Mouse (Mus musculus): ENCODE measurements around the gene Tmem170. TPM values are rescaled to one million over a fixed set of nuclear protein-coding genes. Genes with fewer than 3 reads are reported as not detected.

Tmem170 gene
- 24.1 and 25.4 TPM in 2 replicates for polyA plus RNA-seq (2015; fragmentation: Nextera tagmentation; extraction: Ambion mirVana)

- peaks cover 3% of the 10 kb centered on the region; the same call in 1 of the 2 replicates for H3K36me3 ChIP-seq (ENCODE audit: control insufficient read depth, insufficient read depth)
- ATAC-seq: peak; percentile 98
- H3K4me3 ChIP-seq (ENCODE audit: low read depth, low read length): peak within 1 kb of the TSS; percentile 59
- H3K9ac ChIP-seq (ENCODE audit: low read depth, low read length): peak within 1 kb of the TSS; percentile 77
- peak within 1 kb of the TSS; percentile 93 for H3K27ac ChIP-seq (ENCODE audit: low read depth, low read length)
- H3K4me2 ChIP-seq (replicated peaks; ENCODE audit: low read depth): peak within 1 kb of the TSS; percentile 79
- WGBS: under 1% methylated on average over 48 of the region's 53 CpGs
- H3K27me3 ChIP-seq (replicated peaks; ENCODE audit: control insufficient read depth, insufficient read depth, low read length): no peaks in the 10 kb centered on the region
- H3K9me3 ChIP-seq (ENCODE audit: control insufficient read depth): no peaks in the 10 kb centered on the region
- TF ChIP-seq CTCF (IDR thresholded peaks at IDR 0.05; ENCODE audit: low read depth): peak; percentile 99
- peaks cover 5% of the 10 kb centered on the region; the same call in 1 of the 2 replicates for H3K4me1 ChIP-seq (replicated peaks; ENCODE audit: control insufficient read depth, insufficient read depth, low read length)
Measured at GRCm38 (mm10) chr8:111876355-111876948, at the start of gene Tmem170. TSS of gene Tmem170 (minus strand) at chr8:111876750.

- Histone ChIP-seq H3K4me3 (ENCODE audit: low read depth, low read length) (no peak overlapping the region), H3K4me2 (replicated peaks; ENCODE audit: low read depth) (no peak overlapping the region), H3K27me3 (replicated peaks; ENCODE audit: control insufficient read depth, insufficient read depth, low read length) (no peaks in the 10 kb centered on the region), H3K4me1 (replicated peaks; ENCODE audit: control insufficient read depth, insufficient read depth, low read length) (no peaks in the 10 kb centered on the region), H3K36me3 (ENCODE audit: control insufficient read depth, insufficient read depth) (no peaks in the 10 kb centered on the region), H3K9me3 (ENCODE audit: control insufficient read depth) (no peaks in the 10 kb centered on the region), H3K27ac (ENCODE audit: low read depth, low read length) (no peak overlapping the region), H3K9ac (ENCODE audit: low read depth, low read length) (no peak overlapping the region)
- no peak for TF ChIP-seq CTCF (IDR thresholded peaks at IDR 0.05; ENCODE audit: low read depth)
- 0 out of 2 replicates have a peak, but pooled peaks have one; percentile 11 for ATAC-seq
- 38% methylated on average over 7 of the region's 7 CpGs for WGBS
Measured at GRCm38 (mm10) chr8:111924976-111925375, 48.4 kb upstream of the Tmem170 start.

DNA sequence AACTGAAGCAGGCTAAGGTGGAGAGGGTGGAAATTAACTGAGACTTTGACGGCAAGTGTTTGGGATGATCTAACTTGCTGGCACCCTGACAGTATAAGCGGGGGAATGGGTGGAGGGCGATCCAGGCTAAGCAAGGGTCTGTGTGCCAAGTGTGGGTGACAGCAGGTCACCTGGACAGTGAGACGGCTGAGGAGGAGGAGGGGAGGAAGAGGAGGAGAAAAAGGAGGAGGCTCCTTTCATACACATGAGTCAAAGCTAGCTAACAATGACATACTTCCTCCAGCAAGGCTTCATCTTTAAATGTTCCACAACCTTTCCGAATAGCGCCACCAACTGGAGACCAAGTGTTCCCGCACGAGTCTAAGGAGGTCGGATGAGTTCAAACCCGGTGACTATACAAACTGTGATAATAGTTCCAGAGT, 46.8 kb upstream of the Tmem170 start:
- 31% methylated on average over 10 of the region's 10 CpGs for WGBS
- no peak overlapping the region for H3K27ac ChIP-seq (ENCODE audit: low read depth, low read length)
- peak; percentile 79 for TF ChIP-seq CTCF (IDR thresholded peaks at IDR 0.05; ENCODE audit: low read depth)
- no peaks in the 10 kb centered on the region for H3K27me3 ChIP-seq (replicated peaks; ENCODE audit: control insufficient read depth, insufficient read depth, low read length)
- H3K4me2 ChIP-seq (replicated peaks; ENCODE audit: low read depth): no peak overlapping the region
- peak; percentile 59; the same call in 1 of the 2 replicates for ATAC-seq
- no peaks in the 10 kb centered on the region for H3K36me3 ChIP-seq (ENCODE audit: control insufficient read depth, insufficient read depth)
- H3K4me3 ChIP-seq (ENCODE audit: low read depth, low read length): no peak overlapping the region
- H3K9ac ChIP-seq (ENCODE audit: low read depth, low read length): no peak overlapping the region
- H3K4me1 ChIP-seq (replicated peaks; ENCODE audit: control insufficient read depth, insufficient read depth, low read length): no peaks in the 10 kb centered on the region
- no peaks in the 10 kb centered on the region for H3K9me3 ChIP-seq (ENCODE audit: control insufficient read depth)

- TF ChIP-seq CTCF (IDR thresholded peaks at IDR 0.05; ENCODE audit: low read depth): no peak
- no peak for ATAC-seq
- Histone ChIP-seq H3K27ac (ENCODE audit: low read depth, low read length) (no peak overlapping the region), H3K36me3 (ENCODE audit: control insufficient read depth, insufficient read depth) (no peaks in the 10 kb centered on the region), H3K4me1 (replicated peaks; ENCODE audit: control insufficient read depth, insufficient read depth, low read length) (no peaks in the 10 kb centered on the region), H3K27me3 (replicated peaks; ENCODE audit: control insufficient read depth, insufficient read depth, low read length) (no peaks in the 10 kb centered on the region), H3K9ac (ENCODE audit: low read depth, low read length) (no peak overlapping the region), H3K4me2 (replicated peaks; ENCODE audit: low read depth) (no peak overlapping the region), H3K9me3 (ENCODE audit: control insufficient read depth) (no peaks in the 10 kb centered on the region), H3K4me3 (ENCODE audit: low read depth, low read length) (no peak overlapping the region)
- 72% methylated on average over 4 of the region's 4 CpGs for WGBS
Measured at GRCm38 (mm10) chr8:111920971-111921370, 44.4 kb upstream of the Tmem170 start.

DNA sequence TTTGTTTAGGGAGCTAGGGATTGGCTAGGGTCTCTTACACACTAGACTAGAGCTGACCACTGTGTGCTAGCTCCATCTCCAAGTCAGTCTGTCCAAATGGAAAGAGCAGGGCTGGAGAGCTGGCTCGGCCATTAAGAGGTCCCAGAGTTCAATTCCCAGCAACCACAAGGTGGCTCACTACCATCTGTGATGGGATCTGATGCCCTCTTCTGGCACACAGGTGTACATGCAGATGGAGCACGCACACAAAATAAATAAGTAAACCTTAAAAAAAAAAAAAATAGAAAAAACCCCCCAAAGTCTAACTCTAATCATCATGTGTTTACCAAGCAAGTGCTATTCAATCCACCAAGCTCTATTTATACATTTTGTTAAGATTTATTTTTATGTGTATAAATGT, 43.1 kb upstream of the Tmem170 start:
- 96% methylated on average over 2 of the region's 2 CpGs for WGBS
- H3K27me3 ChIP-seq (replicated peaks; ENCODE audit: control insufficient read depth, insufficient read depth, low read length): no peaks in the 10 kb centered on the region
- ATAC-seq: no peak

GRCm38 (mm10) chr8:111912860-111913432, 36.4 kb upstream of the Tmem170 start:
- peaks cover 17% of the 10 kb centered on the region for H3K27me3 ChIP-seq (replicated peaks; ENCODE audit: control insufficient read depth, insufficient read depth, low read length)
- H3K36me3 ChIP-seq (ENCODE audit: control insufficient read depth, insufficient read depth): no peaks in the 10 kb centered on the region
- no peak overlapping the region for H3K4me3 ChIP-seq (ENCODE audit: low read depth, low read length)
- no peak overlapping the region for H3K4me2 ChIP-seq (replicated peaks; ENCODE audit: low read depth)
- no peak for ATAC-seq
- no peak overlapping the region for H3K9ac ChIP-seq (ENCODE audit: low read depth, low read length)
- peak; percentile 27; the same call in 1 of the 2 replicates for TF ChIP-seq CTCF (IDR thresholded peaks at IDR 0.05; ENCODE audit: low read depth)
- no peaks in the 10 kb centered on the region for H3K9me3 ChIP-seq (ENCODE audit: control insufficient read depth)
- H3K4me1 ChIP-seq (replicated peaks; ENCODE audit: control insufficient read depth, insufficient read depth, low read length): no peaks in the 10 kb centered on the region
- 77% methylated on average over 12 of the region's 12 CpGs for WGBS
- no peak overlapping the region for H3K27ac ChIP-seq (ENCODE audit: low read depth, low read length)

More for the DNA sequence above, 43.1 kb upstream of the Tmem170 start:
- no peak overlapping the region for H3K9ac ChIP-seq (ENCODE audit: low read depth, low read length)
- H3K4me2 ChIP-seq (replicated peaks; ENCODE audit: low read depth): no peak overlapping the region
- H3K9me3 ChIP-seq (ENCODE audit: control insufficient read depth): no peaks in the 10 kb centered on the region
- no peak overlapping the region for H3K4me3 ChIP-seq (ENCODE audit: low read depth, low read length)
- TF ChIP-seq CTCF (IDR thresholded peaks at IDR 0.05; ENCODE audit: low read depth): peak; percentile 55
- no peaks in the 10 kb centered on the region for H3K4me1 ChIP-seq (replicated peaks; ENCODE audit: control insufficient read depth, insufficient read depth, low read length)
- no peak overlapping the region for H3K27ac ChIP-seq (ENCODE audit: low read depth, low read length)
- no peaks in the 10 kb centered on the region for H3K36me3 ChIP-seq (ENCODE audit: control insufficient read depth, insufficient read depth)
